Mouse (Mus musculus): ENCODE data around the gene Sema3f. TPM values are rescaled to one million over a fixed set of nuclear protein-coding genes. Genes with fewer than 3 reads are reported as not detected.

Sema3f gene
- polyA plus RNA-seq, 1 experiment, result 1.4 TPM

DNA sequence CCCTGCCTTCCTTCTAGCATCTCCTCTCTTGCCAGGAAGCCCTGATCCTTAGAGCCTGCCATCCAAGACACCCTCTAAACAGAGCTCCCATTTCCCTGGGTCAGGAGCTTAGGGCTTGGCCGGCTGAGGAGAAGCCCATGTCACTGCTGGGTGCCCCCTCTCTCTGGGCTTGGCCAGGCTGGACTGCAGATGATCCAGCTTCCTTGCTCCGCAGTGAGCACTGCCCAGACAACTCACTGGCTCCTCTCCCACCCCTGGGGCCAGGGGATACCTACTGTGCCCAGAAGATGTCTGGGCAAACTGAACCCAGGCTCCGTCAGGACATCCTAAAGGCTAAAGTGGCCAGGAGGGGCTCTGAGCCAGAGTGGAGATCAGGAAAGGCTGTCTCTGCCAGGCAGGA lies 50.3 kb downstream of the Sema3f start:
- peaks cover 81% of the 10 kb centered on the region for H3K27me3 ChIP-seq (ENCODE audit: control insufficient read depth, insufficient read depth, insufficient read length)

GRCm38 (mm10) chr9:107659551-107659950 lies 50.7 kb downstream of the Sema3f start:
- TF ChIP-seq MYOG (IDR thresholded peaks at IDR 0.05; ENCODE audit: control insufficient read depth in 1 of 3, insufficient read depth in 1 of 3, insufficient read length in 2 of 3, low read depth in 2 of 3) (peak in 1 of 3 experiments; percentile 37), TCF3 (IDR thresholded peaks at IDR 0.05; ENCODE audit: insufficient read length, low read depth) (no peak)
- Histone ChIP-seq H3K36me3 (ENCODE audit: control insufficient read depth, insufficient read depth) (no peaks in the 10 kb centered on the region), H3ac (ENCODE audit: control insufficient read depth, insufficient read length) (no peak overlapping the region), H3K4me2 (ENCODE audit: low read depth) (no peak overlapping the region), H3K79me2 (ENCODE audit: control insufficient read depth, insufficient read depth) (no peaks in the 10 kb centered on the region), H3K27me3 (ENCODE audit: control insufficient read depth, insufficient read depth, insufficient read length) (peaks cover 79% of the 10 kb centered on the region), H3K4me3 (no peak overlapping the region)

More for the DNA sequence above, 50.3 kb downstream of the Sema3f start:
- Histone ChIP-seq H3K4me2 (ENCODE audit: low read depth) (no peak overlapping the region), H3ac (ENCODE audit: control insufficient read depth, insufficient read length) (no peak overlapping the region), H3K4me3 (no peak overlapping the region), H3K79me2 (ENCODE audit: control insufficient read depth, insufficient read depth) (no peaks in the 10 kb centered on the region), H3K36me3 (ENCODE audit: control insufficient read depth, insufficient read depth) (no peaks in the 10 kb centered on the region)
- no peak for TF ChIP-seq E2F4 (IDR thresholded peaks at IDR 0.05; ENCODE audit: insufficient read depth)
- TF ChIP-seq REST (IDR thresholded peaks at IDR 0.05; ENCODE audit: insufficient read depth, insufficient read length), result no peak
- no peak for TF ChIP-seq POLR2A (IDR thresholded peaks at IDR 0.05; ENCODE audit: insufficient read length, low read depth)
- no peak for TF ChIP-seq MYOG (IDR thresholded peaks at IDR 0.05; ENCODE audit: control insufficient read depth in 1 of 3, insufficient read depth in 1 of 3, insufficient read length in 2 of 3, low read depth in 2 of 3)
- TF ChIP-seq POLR2AphosphoS2 (IDR thresholded peaks at IDR 0.05; ENCODE audit: insufficient read length, low read depth), result no peak
- no peak for TF ChIP-seq USF1 (IDR thresholded peaks at IDR 0.05; ENCODE audit: low read depth)
- no peak for TF ChIP-seq MAX (IDR thresholded peaks at IDR 0.05; ENCODE audit: low read depth)
- no peak for TF ChIP-seq MYOD1 (IDR thresholded peaks at IDR 0.05; ENCODE audit: control insufficient read depth in 1 of 3, insufficient read length in 2 of 3, low read depth in 2 of 3)
- no peak for TF ChIP-seq TCF3 (IDR thresholded peaks at IDR 0.05; ENCODE audit: insufficient read length, low read depth)
- TF ChIP-seq CEBPB (IDR thresholded peaks at IDR 0.05; ENCODE audit: insufficient read depth, poor library complexity, severe bottlenecking), result no peak
- TF ChIP-seq SRF (IDR thresholded peaks at IDR 0.05; ENCODE audit: control insufficient read depth, insufficient read length, low read depth), result no peak
- TF ChIP-seq TCF12 (IDR thresholded peaks at IDR 0.05; ENCODE audit: insufficient read depth, poor library complexity, severe bottlenecking), result no peak

DNA sequence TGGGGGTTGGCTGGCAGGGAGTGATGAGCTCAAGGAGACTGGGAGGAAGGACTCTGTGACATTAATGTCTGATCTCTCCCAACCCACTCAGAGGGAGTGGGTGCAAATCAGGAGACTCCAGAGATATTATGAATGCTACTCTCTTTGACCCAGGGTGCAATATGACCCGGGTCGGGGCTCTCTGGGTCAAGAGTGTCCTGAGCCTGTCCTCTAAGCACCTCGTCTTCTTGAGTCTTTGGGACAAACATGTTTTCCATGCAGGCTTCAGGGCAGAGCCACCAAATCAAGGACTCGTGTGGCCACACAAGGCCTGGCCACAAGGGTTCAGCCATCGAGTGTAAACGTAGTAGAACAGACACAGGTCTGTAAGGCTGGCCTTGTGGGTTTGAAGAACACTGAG lies 52.2 kb downstream of the Sema3f start:
- Histone ChIP-seq H3ac (ENCODE audit: control insufficient read depth, insufficient read length) (no peak overlapping the region), H3K4me2 (ENCODE audit: low read depth) (no peak overlapping the region), H3K4me3 (no peak overlapping the region), H3K79me2 (ENCODE audit: control insufficient read depth, insufficient read depth) (no peaks in the 10 kb centered on the region), H3K36me3 (ENCODE audit: control insufficient read depth, insufficient read depth) (no peaks in the 10 kb centered on the region), H3K27me3 (ENCODE audit: control insufficient read depth, insufficient read depth, insufficient read length) (peaks cover 69% of the 10 kb centered on the region)
- no peak for TF ChIP-seq USF1 (IDR thresholded peaks at IDR 0.05; ENCODE audit: low read depth)
- TF ChIP-seq POLR2A (IDR thresholded peaks at IDR 0.05; ENCODE audit: insufficient read length, low read depth), result no peak

DNA sequence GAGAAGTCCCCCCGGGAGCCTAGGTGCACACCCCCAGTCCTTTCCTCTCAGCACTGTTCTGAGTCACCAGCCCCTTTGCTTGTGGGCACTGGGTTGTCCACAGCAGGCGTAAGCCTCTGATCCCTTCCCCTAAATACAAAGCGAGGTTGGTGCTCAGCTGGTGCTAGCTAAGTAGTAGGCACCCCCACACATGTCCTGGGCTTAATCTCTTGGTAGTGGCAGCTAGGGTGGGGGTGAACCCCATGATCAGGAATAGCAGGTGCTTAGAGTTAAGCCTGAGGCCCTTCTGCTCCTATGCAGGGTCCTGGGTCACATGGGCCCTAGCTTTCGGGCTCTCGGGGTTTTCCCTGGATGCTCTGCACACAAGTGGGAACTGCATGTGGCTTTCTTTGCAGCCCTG lies 53.1 kb downstream of the Sema3f start:
- H3K4me3 ChIP-seq, result no peak overlapping the region
- no peaks in the 10 kb centered on the region for H3K79me2 ChIP-seq (ENCODE audit: control insufficient read depth, insufficient read depth)
- no peaks in the 10 kb centered on the region for H3K36me3 ChIP-seq (ENCODE audit: control insufficient read depth, insufficient read depth)
- TF ChIP-seq POLR2A (IDR thresholded peaks at IDR 0.05; ENCODE audit: insufficient read length, low read depth), result no peak
- no peak for TF ChIP-seq TCF12 (IDR thresholded peaks at IDR 0.05; ENCODE audit: insufficient read depth, poor library complexity, severe bottlenecking)
- TF ChIP-seq MYOG (IDR thresholded peaks at IDR 0.05; ENCODE audit: control insufficient read depth in 1 of 3, insufficient read depth in 1 of 3, insufficient read length in 2 of 3, low read depth in 2 of 3), result no peak
- no peak for TF ChIP-seq E2F4 (IDR thresholded peaks at IDR 0.05; ENCODE audit: insufficient read depth)
- no peak for TF ChIP-seq USF1 (IDR thresholded peaks at IDR 0.05; ENCODE audit: low read depth)
- TF ChIP-seq TCF3 (IDR thresholded peaks at IDR 0.05; ENCODE audit: insufficient read length, low read depth), result no peak
- TF ChIP-seq SRF (IDR thresholded peaks at IDR 0.05; ENCODE audit: control insufficient read depth, insufficient read length, low read depth), result no peak
- no peak for TF ChIP-seq MYOD1 (IDR thresholded peaks at IDR 0.05; ENCODE audit: control insufficient read depth in 1 of 3, insufficient read length in 2 of 3, low read depth in 2 of 3)
- no peak for TF ChIP-seq MAX (IDR thresholded peaks at IDR 0.05; ENCODE audit: low read depth)
- no peak for TF ChIP-seq REST (IDR thresholded peaks at IDR 0.05; ENCODE audit: insufficient read depth, insufficient read length)
- TF ChIP-seq POLR2AphosphoS2 (IDR thresholded peaks at IDR 0.05; ENCODE audit: insufficient read length, low read depth), result no peak
- no peak for TF ChIP-seq CEBPB (IDR thresholded peaks at IDR 0.05; ENCODE audit: insufficient read depth, poor library complexity, severe bottlenecking)
- H3K27me3 ChIP-seq (ENCODE audit: control insufficient read depth, insufficient read depth, insufficient read length), result peaks cover 59% of the 10 kb centered on the region
- no peak overlapping the region for H3K4me2 ChIP-seq (ENCODE audit: low read depth)
- no peak overlapping the region for H3ac ChIP-seq (ENCODE audit: control insufficient read depth, insufficient read length)

DNA sequence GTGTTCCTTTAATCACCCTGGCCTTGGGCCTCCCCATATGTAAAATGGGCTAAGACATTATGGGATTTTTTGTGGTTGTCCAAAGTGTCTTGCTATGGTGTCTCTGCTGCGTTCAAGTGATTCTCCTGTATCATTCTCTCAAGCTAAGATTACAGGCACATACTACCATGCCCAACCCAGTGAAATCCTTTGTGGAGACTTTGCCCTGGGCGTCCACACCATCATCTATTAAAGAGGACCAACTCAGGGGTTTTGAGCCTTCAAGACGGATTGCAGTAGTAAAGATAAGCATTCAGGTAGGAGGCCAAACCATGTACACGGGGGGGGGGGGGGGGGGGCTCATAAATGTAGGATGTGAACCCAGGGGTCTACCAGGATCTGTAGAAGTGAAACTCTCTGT lies 55.7 kb downstream of the Sema3f start:
- Histone ChIP-seq H3K79me2 (ENCODE audit: control insufficient read depth, insufficient read depth) (no peaks in the 10 kb centered on the region), H3K4me3 (no peak overlapping the region), H3K4me2 (ENCODE audit: low read depth) (no peak overlapping the region), H3ac (ENCODE audit: control insufficient read depth, insufficient read length) (no peak overlapping the region), H3K36me3 (ENCODE audit: control insufficient read depth, insufficient read depth) (no peaks in the 10 kb centered on the region), H3K27me3 (ENCODE audit: control insufficient read depth, insufficient read depth, insufficient read length) (peaks cover 43% of the 10 kb centered on the region)
- TF ChIP-seq SRF (IDR thresholded peaks at IDR 0.05; ENCODE audit: control insufficient read depth, insufficient read length, low read depth) (no peak), CEBPB (IDR thresholded peaks at IDR 0.05; ENCODE audit: insufficient read depth, poor library complexity, severe bottlenecking) (no peak), POLR2AphosphoS2 (IDR thresholded peaks at IDR 0.05; ENCODE audit: insufficient read length, low read depth) (no peak), TCF3 (IDR thresholded peaks at IDR 0.05; ENCODE audit: insufficient read length, low read depth) (no peak), TCF12 (IDR thresholded peaks at IDR 0.05; ENCODE audit: insufficient read depth, poor library complexity, severe bottlenecking) (no peak), USF1 (IDR thresholded peaks at IDR 0.05; ENCODE audit: low read depth) (no peak), MYOG (IDR thresholded peaks at IDR 0.05; ENCODE audit: control insufficient read depth in 1 of 3, insufficient read depth in 1 of 3, insufficient read length in 2 of 3, low read depth in 2 of 3) (no peak), E2F4 (IDR thresholded peaks at IDR 0.05; ENCODE audit: insufficient read depth) (no peak), POLR2A (IDR thresholded peaks at IDR 0.05; ENCODE audit: insufficient read length, low read depth) (no peak), MYOD1 (IDR thresholded peaks at IDR 0.05; ENCODE audit: control insufficient read depth in 1 of 3, insufficient read length in 2 of 3, low read depth in 2 of 3) (no peak), REST (IDR thresholded peaks at IDR 0.05; ENCODE audit: insufficient read depth, insufficient read length) (no peak), MAX (IDR thresholded peaks at IDR 0.05; ENCODE audit: low read depth) (no peak)

Measured in myocyte (in vitro differentiated cells).